Mouse (Mus musculus) bone marrow, adult 2 months (tissue): ENCODE results near the gene Dlx1.

Experiments
- CTCF ChIP-seq: fragments of 200-500 bp; IDR thresholded peaks from 2 replicates; pipeline ENCODE4 v1.5.1; 2011; ENCODE audit warnings: low read length, control low read depth; ENCODE audit not compliant: control insufficient read depth, insufficient read depth
- POLR2A ChIP-seq: fragments of 200-500 bp; IDR thresholded peaks from 2 replicates; pipeline ENCODE4 v1.6.1; 2011; ENCODE audit warnings: low read depth, mild to moderate bottlenecking, control low read depth, low read length, borderline replicate concordance; ENCODE audit not compliant: control insufficient read depth

DNA sequence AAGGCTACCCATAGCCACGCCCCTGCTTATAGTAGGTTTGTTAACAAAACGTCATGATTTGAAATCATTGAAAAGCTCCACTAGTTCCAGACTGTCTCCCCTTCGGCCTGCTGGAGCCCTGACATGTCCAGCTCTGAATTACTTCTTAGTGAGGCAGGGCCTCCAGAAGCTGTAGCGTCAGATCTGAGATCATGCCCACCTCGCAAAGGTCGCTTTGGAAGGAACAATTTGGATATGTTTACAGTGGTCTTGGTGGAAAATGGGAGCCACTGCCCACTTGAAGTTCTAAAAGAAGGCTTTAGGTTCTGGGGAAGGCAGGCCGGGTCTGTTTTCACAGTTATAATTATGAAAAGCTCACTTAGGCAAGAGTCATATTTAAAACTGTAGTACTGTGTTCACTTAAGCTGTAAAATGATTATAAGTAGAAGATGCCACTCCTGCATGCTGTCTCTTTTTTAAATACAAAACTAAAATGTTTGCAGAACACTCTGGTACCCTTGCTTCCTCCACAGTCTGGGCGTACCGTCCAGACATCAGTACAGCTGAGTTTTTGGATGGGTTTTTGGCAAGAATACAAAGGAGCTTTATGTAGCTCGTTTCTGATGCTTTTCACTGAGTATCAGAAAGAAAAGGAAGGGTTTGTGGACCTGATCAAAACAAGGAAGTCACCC, 44.7 kb upstream of the Dlx1 start:
- no peak for TF ChIP-seq POLR2A
- no peak for TF ChIP-seq CTCF
